Mouse (Mus musculus) right cerebral cortex, postnatal 14 days (tissue): ENCODE measurements around the gene Gpr22.

Experiments used
- DNase-seq: peaks from one replicate; pipeline ENCODE4 v3.0.0; 2022

Gpr22 gene

DNA sequence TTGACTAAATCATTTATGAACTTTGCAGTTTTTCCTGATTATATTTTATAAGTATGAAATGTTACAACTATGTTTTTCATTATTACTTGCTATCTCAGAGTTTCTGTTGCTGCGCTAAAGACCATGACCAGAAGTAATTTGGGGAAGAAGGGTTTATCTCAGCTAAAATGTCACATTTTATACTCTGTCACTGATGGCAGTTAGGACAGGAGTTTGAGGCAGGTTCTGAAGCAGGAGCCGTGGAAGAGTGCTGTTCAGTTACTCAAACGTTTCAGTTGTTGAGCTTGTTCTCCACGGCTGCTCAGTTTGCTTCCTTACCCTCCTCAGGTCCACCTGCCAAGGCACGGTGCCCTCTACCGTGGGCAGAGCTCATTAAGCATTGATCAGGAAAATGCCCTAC lies 47.7 kb downstream of the Gpr22 start:
- DNase-seq: no peak
